Mouse (Mus musculus): ENCODE measurements around the gene Clic6.
A peak's percentile ranks its signal among the peaks of the same experiment; 100 is the strongest.

Gene Clic6

DNA sequence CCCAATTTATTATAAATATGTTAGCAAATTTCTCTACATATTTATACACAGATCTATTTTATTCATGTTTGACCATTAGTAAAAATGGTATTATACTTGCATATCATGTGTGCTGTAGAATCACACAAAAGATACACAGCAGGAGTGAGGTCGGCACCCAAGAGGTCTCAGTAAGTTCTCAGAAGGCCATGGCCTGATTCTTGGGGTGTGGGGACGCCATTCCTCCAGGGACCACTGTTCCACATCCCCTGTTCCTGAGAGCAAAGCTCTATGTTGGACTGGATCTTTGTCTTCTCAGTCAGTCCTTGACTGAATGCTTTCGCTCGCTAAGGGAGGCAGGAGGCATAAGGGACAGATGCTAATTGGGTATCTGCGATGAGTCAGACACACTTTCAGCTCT, at the start of gene Clic6:
Clic6 (plus strand) TSS at position 301 of the 400 bp plus-strand sequence.
- no peak for DNase-seq (ENCODE audit: low spot score in 2 of 2)

DNA sequence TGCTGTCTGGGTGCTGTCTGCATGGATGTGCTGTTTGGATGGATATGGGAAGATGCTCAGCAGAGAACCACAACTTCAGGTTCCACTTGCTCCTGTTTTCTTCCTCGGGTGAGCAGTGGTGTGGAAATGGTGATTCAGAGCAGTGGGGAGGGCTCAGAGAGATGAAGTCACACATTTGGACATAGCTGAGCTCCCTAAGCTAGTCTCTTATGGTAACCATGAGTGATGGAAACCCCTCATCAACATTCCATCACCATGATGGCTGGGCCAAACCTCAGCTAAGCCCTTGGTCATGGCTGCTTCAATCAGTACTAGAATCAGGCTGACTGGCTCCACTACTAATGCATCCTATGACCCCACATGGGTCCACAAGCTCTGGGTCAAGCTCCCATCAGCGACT, 45.8 kb upstream of the Clic6 start:
- DNase-seq (ENCODE audit: low spot score in 2 of 2) = no peak

DNA sequence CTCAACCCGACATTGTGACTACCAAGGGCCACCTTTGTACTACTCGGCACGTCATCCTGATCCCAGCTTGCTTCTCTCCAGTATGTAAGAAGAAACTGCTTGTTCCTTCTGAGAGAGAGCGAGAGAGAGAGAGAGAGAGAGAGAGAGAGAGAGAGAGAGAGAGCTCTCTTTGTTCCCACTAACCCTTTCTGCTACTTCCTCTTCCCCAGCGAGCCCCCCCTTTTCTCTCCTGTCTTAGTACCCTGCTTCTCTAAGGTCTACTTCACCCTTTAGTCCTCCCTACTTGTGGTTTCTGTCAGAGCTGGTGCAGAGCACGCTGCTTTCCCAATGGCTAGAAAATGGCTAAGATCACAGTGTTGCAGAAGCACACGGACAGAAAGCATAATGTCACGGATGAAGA, 45.3 kb upstream of the Clic6 start:
- DNase-seq (ENCODE audit: low spot score in 2 of 2) = no peak

DNA sequence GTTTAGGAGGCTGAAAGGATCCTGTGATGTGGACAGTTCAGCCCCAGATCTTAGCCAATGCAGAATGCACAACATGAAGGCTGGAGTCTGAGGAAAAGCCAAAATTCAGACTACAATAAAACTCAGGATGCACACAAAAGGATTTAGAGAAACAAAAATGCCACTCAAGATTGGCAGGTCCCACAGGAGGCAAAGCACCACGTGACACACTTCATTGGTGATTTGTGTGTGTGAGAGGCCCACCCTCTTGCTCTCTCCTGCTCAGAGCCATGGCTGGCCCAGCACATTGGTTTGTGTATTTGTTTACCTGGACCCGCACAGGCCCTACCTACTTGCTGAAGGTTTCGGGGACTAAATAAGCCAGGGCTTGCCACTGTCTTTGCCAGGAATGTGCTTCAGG, 44.3 kb upstream of the Clic6 start:
- no peak for DNase-seq (ENCODE audit: low spot score in 2 of 2)

DNA sequence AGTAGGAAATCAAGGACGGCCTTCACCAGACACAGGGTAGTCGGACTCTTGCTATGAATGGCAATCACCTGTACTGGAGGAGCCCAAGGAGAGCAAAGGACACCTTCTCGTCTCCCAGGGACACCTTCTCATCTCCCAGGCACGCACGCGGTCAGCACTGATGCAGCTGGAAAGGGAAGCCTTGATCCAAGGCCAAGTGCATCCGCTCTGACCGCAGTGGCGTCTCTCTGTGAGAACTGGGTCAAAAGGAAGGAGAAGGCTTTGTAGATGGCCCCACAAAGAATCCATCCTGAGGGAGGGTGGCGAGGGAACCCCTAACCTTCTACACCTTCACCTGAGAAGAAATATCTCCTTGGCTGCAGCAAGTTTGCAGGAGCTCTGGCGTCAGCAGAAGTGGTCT, 43.4 kb upstream of the Clic6 start:
- DNase-seq (ENCODE audit: low spot score in 2 of 2) = no peak

DNA sequence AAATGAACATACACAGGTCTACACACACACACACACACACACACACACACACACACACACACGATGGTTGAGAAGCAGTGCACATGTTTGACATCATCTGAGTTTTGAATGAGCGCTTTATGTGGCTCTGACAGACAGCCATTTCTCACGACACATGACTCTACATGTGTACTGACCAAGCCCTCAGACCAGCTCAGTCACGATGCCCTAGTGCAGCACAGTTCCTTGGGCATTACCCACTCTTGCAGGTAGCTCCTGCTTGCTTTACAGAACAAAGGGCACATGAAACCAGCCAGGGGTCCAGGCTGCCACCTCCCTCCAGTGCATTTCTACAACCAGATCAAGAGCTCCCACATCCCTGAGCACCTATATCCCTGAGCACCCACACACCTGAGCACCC, 42.6 kb upstream of the Clic6 start:
- DNase-seq (ENCODE audit: low spot score in 2 of 2) = no peak

DNA sequence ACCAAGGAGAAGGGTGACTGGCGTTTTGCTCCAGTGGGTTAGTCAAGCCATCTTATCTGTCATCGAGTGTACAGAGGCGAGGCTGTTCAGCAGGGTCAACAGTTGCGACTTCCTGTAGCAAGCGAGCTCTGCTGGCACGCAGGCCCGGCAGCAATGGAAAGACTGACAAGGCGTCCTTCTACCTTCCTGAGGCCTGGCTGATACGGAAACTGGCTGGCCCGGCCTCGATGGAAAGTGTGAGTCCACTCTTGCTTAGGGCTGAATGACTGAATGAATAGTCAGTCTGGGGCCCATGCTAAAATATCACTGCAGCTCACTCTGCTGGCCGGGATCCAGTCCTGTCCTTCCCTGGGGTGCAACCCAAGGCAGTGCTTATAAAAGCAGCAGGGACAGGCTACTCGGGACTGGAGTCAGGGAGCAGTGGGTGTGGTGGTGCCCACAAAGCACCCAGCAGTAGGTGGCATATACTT, 41.9 kb upstream of the Clic6 start:
- DNase-seq (ENCODE audit: low spot score in 2 of 2) = no peak

DNA sequence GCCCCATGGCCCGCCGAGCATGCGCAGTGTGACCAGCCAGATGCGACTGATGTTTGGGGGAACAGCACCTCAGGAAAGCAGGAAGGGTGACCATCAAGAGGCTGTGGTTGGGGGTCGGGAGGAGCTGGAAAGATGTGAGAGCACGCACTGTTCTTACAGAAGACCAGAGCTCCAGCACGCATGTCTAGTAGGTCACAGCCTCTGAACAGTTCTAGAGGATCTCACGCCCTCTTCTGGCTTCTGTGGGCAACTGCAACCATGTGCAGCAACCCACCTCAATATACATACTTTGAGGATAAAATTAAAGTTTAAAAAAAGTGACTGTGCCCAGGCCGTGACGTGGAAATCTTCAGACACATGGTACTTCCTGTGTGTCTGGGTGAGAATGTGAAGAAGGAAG, 40.2 kb upstream of the Clic6 start:
- no peak for DNase-seq (ENCODE audit: low spot score in 2 of 2)

DNA sequence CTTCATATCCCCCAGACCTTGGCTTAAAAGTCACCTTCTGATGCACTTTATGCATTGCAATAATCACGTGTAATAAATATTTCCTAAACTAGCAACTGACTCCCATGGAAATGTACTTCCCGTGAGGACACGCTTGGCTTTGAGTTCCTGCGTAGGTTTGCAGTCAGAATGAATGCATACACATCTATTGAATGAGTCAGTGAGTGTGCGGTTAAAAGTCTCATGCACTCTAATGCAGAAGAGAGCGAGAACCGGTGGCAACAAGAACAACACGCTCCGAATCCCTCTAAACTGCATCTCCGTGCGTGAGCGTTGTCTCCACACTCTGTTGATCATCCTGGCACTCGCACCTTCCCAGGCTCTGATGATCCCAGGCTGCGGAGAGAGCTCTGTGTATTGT, 36.5 kb upstream of the Clic6 start:
- DNase-seq (ENCODE audit: low spot score in 2 of 2) = no peak

DNA sequence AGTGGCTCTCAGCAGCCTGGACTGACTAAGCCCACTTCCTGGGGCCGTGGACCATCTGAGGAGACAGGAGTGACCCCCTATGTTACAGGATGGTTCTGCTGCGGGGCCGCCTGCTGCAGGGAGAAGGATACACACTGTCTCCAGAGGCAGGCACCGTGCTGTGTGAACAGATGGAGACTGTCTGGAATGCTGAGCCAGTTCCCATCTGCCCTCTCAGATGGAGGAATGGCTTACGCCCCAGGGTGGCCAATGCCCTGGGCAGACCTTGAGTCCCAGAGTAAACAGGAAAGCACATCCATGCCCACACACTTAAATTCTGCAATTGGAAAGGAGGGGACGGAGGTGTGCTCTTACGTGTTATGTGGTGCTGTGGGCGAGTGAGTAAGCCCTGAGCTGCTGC, 35.2 kb upstream of the Clic6 start:
- DNase-seq (ENCODE audit: low spot score in 2 of 2) = no peak

DNA sequence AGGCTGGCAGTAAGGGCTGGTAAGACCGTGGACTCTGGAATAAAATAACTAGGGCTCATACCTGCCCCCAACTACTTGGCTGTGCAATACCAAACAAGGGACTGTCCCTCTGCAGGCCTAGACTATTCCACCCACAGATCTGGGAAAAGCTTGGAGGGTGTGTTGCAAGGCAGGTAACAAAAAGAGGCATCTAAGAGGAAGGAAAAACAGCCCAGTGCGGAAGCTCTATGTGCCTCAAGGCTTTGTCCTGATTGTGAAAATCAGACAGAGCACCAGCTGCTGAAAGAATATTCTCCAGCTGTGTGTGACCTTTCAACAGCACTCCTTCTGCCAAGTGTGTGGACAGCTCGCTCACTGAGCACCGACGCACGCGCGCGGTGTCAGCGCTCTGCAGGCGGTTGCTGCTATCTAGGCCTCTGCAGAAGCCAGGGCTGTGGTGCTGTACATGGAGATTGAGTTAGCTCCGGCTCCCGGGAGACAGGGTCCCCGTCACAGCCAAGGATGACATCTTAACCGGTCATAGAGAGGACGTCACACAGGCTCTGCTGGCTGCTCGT, 33.9 kb upstream of the Clic6 start:
- no peak for DNase-seq (ENCODE audit: low spot score in 2 of 2)

DNA sequence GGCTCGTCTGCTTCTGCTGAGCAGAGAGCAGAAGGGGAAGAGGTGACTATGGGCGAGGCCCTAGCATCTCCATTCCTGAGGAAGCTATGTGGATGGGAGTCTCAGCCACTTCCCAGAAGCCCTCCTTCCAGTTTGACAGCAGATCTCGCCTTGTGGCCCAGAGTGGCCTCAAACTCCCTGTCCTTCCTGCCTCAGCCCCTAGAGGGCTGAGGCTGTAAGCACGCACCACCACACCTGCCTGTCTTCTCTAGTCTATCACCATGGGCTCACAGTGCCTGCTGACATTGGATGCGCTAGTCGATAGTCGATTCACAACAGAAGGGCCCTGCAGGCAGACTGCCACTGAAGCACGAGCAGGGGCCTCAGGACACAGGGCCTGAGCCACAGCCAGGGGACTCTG, 32.9 kb upstream of the Clic6 start:
- DNase-seq (ENCODE audit: low spot score in 2 of 2) = no peak

DNA sequence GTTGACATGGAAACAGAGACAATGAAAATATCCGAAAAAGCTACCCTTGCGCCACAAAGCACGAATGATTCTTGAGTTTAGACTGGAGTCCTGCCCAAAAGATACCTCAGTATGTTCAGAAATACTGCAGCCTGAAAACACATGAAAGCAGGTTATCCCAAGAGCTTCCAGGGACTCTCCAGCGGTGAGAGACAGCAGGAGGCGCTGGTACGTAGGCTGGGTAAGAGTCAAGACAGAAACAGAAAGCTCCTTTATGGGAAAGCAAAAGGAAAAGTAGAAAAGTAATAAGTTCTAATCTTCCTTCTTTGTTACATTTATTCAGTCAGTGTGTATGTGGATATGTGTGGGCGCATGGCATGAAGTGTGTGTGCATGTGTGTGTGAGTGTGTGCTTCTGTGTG, 31.5 kb upstream of the Clic6 start:
- no peak for DNase-seq (ENCODE audit: low spot score in 2 of 2)

DNA sequence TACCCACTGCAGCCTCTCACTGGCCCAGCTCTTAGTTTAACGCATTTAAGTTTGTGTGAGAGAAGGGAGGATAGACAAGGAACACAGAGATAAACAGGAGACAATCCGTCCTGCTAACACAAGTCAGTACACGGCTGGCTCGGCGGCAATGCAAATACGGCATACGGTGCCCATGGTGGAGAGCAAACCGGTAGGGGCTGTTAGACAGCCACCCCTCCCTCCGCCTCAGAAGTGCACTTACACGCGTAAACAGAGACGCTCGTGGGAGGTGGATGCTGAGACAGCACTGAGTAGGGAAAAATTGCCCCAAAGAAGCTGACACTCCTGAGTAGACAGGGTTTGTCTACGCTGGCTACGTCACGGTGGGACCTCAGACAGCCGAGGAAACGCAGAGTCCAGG, 31.0 kb upstream of the Clic6 start:
- no peak for DNase-seq (ENCODE audit: low spot score in 2 of 2)

DNA sequence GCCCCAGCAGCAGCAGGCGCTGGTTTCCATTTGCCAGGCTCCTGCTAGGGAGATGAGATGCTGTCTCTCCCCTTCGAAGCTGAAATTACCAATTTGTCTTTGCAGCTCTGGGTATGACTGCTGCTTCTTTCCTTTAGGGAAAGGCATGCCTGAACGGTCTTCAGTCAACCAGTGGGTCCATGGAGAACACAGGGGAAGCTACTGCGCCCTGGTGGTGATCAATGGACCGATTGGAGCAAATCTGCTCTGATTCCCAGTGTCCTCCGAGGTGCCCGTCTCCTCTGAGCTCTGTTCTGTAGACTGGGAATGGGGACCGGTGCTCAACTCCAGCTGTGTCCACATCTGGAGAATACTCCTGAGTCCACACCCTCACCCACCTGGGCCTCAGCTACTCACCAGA, 30.0 kb upstream of the Clic6 start:
- DNase-seq (ENCODE audit: low spot score in 2 of 2) = no peak

DNA sequence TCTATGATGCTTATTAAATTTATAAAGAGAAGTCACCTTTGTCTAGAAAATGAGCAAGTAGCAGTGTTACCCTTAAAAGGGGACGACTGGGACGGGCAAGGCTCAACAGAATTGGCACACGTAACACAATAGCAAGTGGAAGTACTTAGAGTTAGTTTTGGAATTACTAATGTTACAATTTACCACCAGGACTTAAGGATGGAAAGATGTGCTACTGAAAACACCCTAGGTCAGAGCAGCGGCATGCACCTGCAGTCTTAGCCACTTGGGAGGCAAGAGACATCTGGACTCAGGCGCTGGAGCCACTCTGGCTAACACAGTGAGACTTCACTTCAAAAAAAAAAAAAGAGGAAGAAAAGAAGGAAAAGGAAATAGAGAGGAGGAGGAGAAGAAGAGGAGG, 29.6 kb upstream of the Clic6 start:
- DNase-seq (ENCODE audit: low spot score in 2 of 2) = no peak

DNA sequence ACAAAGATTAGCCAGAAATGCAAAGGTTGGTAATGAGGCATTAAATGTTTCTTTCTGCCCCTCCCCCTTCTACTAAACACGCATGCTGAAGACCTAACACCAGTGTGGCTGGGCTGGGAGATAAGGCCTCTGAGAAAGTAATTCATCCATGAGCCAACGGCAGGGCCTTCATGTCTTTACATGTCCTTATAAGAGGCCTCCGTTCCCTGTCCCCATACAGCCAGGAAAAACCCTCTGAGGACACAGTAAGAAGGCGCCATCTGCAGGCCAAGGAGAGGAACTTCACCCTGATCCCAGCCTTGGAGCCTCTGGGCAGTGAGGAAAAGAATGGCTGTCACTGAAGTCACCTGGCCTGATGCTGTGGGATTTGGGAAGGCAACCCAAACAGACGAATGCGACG, 27.9 kb upstream of the Clic6 start:
- DNase-seq (ENCODE audit: low spot score in 2 of 2) = peak in 1 of 2 experiments; percentile 72

DNA sequence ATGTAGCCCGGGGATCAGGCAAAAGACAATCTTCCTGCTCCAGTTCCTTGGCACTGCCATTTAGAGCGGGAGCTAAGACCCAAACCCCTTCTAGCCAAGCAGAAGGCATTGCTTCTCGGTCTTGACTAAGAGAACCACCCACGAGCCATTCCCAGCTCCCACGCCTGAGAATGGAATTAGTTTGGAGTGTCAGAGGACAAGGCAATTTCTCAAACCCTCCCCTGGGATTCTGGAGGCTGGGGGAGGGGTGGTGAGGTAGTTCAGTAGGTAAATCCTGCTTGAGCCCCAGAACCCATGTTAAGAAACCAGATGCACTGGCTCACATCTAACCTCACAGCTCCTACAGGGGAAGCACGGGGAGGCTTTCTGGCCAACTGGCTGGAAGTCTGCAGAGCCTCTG, 24.1 kb upstream of the Clic6 start:
- DNase-seq (ENCODE audit: low spot score in 2 of 2) = no peak

DNA sequence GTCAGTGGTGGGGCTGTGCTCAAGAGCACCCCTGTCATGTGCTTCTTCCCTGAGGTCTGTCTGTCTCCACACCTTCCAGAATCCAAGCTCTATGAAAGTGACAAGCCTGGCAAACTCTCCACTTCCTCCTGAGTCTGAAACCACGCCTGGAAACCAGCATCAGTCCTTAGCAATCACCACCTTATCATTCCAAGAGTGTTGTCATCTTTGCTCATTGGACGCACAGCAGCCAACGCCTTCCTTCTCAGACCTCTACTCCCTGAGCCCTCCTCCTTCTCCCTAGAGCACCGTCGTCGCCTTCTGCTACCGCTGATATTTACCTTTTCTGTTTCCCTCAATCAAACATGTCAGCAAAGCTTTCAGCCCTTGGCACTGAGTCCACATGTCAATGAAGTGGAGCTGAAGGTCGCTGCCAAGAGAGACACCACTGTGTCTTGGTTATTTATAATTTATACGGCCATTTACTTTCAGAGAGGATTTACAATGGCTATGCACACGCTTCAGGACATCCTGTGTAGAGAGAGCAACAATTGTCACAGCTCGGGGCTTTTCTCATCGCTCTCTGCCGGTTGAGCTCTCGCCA, 21.1 kb upstream of the Clic6 start:
- DNase-seq (ENCODE audit: low spot score in 2 of 2) = no peak

DNA sequence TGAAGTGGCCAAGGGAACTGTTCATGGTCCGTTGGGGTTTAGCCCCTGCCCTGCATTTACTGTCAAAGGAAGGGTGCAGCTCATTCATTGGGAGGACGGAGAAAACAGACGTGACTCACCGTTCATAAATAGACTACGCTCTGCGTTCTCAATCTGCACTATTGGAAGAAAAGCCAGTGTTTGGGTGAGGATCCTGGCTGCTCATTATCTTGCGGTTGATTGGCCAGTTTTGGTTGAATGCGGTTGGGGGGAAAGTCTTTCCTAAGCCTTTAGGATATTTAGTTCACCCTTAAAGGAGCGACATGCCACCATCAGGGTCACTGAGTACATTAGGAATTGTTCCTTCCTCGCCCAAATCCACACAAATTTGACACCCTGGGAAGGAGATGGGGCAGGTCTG, 20.3 kb upstream of the Clic6 start:
- DNase-seq (ENCODE audit: low spot score in 2 of 2) = no peak

DNA sequence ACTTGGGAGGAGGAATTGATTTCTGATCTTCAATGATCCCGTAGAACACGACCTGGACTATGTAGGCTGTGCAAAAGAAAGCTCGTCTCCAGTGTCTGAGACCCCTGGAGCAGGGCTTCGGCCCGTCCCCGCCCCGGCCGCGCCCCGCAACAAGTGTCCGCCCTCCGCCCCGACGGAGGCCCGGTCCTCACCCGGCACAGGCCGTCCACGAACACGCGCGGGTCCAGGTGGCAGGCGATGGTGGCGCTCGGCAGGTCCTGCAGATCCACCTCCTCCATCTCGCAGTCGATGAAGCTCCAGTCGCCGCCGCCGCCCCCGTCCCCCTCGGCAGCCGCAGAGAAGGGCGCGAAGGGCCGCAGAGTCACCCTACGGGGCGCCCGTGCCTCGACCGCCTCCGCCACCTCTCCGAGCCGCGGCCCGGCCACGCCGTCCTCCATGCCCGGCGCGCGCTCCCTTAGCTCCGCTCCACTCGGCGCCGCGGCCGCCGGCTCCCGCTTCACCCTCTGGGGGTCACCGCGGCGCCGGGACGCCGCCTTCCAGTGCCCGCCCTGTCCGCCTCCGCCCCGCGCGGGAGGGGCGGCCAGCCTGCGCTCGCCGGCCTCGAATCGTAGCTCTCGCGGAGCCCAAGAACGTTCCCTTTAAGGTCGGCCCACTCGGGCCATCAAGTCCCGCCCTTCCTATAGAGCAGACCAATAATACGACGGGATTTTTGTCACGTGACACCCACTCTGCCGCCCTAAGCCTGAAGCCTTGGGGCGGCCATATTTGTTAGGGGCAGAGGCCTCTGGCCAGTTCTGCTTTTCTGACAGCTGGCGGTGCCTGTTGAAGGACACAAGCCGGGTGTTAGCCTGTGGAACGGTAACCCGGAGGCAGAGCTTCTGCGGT, 19.7 kb upstream of the Clic6 start:
- DNase-seq (ENCODE audit: low spot score in 2 of 2) = peak; percentile 97 to 98

DNA sequence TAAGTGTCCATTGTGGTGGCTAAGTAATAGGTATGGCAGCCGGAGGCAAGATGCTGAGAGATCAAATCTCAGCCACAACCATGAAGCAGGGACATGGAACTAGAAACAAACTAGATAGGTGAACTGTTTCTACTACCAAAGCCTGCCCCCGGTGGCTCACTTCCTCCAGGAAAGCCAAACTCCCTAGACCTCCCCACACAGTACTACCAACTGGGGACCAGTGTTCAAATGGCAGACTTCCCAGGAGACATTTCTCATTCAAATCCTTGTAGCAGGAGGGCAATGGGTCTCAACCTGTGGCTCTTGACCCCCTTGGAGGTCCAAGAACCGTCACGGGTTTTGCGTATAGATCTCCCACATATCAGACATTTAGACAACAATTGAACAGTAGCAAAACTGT, 18.5 kb upstream of the Clic6 start:
- DNase-seq (ENCODE audit: low spot score in 2 of 2) = no peak

DNA sequence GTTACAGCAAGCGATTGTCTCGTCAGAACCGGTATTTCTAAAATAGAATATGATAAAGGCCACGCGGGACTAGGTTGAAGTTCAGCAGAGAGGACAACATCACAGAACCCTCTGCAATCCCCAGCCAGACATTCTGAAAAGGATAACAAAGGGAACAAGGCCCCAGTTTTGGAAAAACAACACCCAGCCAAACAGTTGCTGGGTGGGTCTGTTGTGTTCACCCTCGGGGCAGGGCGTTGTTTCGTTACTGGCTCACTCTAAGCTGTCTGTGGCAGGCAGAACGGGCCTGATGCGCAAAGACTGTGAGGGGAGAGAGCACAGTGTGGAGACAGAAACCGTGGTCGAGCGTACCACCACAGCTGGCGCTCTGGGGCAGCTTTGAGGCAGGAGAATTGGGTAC, 17.1 kb upstream of the Clic6 start:
- DNase-seq (ENCODE audit: low spot score in 2 of 2) = no peak
